Mouse (Mus musculus) G1E (cell line): ENCODE data around the gene Gmds.

Experiments used
- CTCF ChIP-seq: IDR thresholded peaks from 2 replicates; pipeline ENCODE4 v1.5.1; 2012; ENCODE audit warnings: low read depth, low read length, inconsistent platforms, mixed read lengths
- POLR2AphosphoS5 ChIP-seq: IDR thresholded peaks from 2 replicates; pipeline ENCODE4 v1.6.1; 2012; ENCODE audit warnings: low read depth, low read length, inconsistent platforms; ENCODE audit not compliant: insufficient replicate concordance

DNA sequence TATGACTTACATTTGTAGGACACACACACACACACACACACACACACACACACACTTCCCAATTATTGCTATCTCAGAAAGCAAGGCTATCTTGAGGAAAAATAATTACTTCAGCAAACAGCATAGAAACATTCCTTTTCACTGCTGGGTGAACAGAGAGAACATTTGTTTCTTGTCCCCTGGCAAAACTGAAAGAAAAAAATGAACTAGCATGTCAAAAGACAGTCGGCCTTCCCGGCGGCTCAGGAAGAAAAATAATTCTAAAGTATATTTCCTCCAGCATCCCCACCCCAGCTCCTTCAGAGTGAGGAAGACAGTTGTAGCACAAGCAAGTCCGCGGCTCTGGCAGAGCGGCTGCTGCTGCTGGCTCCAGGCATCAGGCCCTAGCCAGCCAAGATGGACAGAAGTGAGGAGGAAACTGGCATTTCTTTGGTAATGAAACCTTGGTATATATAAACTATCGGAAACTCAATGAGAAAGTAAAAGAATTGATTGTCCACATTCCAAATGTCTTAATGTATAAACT lies 330.4 kb downstream of the Gmds start:
- TF ChIP-seq CTCF, result no peak
- TF ChIP-seq POLR2AphosphoS5, result no peak
